Mouse (Mus musculus): Measurements from ENCODE around the gene Ppp6r3. TPM values are rescaled to one million over a fixed set of nuclear protein-coding genes. Genes with fewer than 3 reads are reported as not detected.
A peak's percentile ranks its signal among the peaks of the same experiment; 100 is the strongest.

Gene Ppp6r3
- 34.0 and 34.4 TPM in 2 replicates for polyA plus RNA-seq (2012; rRNA removed)

GRCm38 (mm10) chr19:3575632-3576384 is at the start of gene Ppp6r3:
Gene Ppp6r3, minus strand, starts transcription at chr19:3575749.
- peaks cover 6% of the 10 kb centered on the region for H3K4me1 ChIP-seq (ENCODE audit: control insufficient read depth, insufficient read depth, insufficient read length)
- no peaks in the 10 kb centered on the region for H3K36me3 ChIP-seq (ENCODE audit: control insufficient read depth, insufficient read depth, low read length)
- peak; percentile 97 to 99 for DNase-seq (ENCODE audit: low read depth in 1 of 2, low spot score in 2 of 2)
- no peaks in the 10 kb centered on the region for H3K27me3 ChIP-seq (ENCODE audit: control insufficient read depth, insufficient read depth, low read length)
- peak within 1 kb of the TSS; percentile 92 for H3K27ac ChIP-seq (ENCODE audit: insufficient read depth, low read length)
- WGBS, result under 1% methylated on average over 51 of the region's 51 CpGs
- peak within 1 kb of the TSS; percentile 85 for H3K4me3 ChIP-seq (ENCODE audit: extremely low read depth, insufficient read depth, insufficient read length)
- TF ChIP-seq POLR2A (IDR thresholded peaks at IDR 0.05; ENCODE audit: low read depth, low read length), result peak; percentile 78; the same call in 1 of the 2 replicates
- TF ChIP-seq CTCF (IDR thresholded peaks at IDR 0.05; ENCODE audit: extremely low read depth, insufficient read depth, insufficient read length, insufficient replicate concordance), result no peak

- TF ChIP-seq CTCF (IDR thresholded peaks at IDR 0.05; ENCODE audit: extremely low read depth, insufficient read depth, insufficient read length, insufficient replicate concordance) (no peak), POLR2A (IDR thresholded peaks at IDR 0.05; ENCODE audit: low read depth, low read length) (no peak)
- no peaks in the 10 kb centered on the region for H3K36me3 ChIP-seq (ENCODE audit: control insufficient read depth, insufficient read depth, low read length)
- no peak for DNase-seq (ENCODE audit: low read depth in 1 of 2, low spot score in 2 of 2)
- 87% methylated on average over 7 of the region's 7 CpGs for WGBS
- no peak overlapping the region for H3K27ac ChIP-seq (ENCODE audit: insufficient read depth, low read length)
- H3K27me3 ChIP-seq (ENCODE audit: control insufficient read depth, insufficient read depth, low read length), result no peaks in the 10 kb centered on the region
- no peak overlapping the region for H3K4me3 ChIP-seq (ENCODE audit: extremely low read depth, insufficient read depth, insufficient read length)
- no peaks in the 10 kb centered on the region for H3K4me1 ChIP-seq (ENCODE audit: control insufficient read depth, insufficient read depth, insufficient read length)
Measured at GRCm38 (mm10) chr19:3625111-3625510, 49.6 kb upstream of the Ppp6r3 start.

DNA sequence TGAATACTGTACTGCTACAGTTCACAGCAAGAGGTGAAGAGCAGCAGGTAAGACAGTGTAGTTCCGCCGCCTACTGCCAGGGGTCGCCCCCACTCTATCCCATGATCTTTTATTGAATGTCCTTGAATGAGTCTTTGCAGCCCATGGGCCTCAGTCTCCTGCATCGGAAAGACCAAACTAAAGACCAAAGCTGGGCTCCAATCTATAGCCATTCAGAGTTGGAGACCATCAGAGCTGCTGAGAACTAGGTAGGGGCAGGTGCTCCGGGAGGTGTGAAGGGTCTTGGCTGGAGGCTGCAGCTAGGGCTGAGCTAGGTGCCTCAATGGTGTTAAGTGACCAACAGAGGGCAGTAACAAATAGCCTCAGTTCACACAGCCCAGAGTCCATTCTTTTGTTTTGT is 48.3 kb upstream of the Ppp6r3 start:
- no peaks in the 10 kb centered on the region for H3K36me3 ChIP-seq (ENCODE audit: control insufficient read depth, insufficient read depth, low read length)
- DNase-seq (ENCODE audit: low read depth in 1 of 2, low spot score in 2 of 2), result peak in 1 of 2 experiments; percentile 4
- TF ChIP-seq POLR2A (IDR thresholded peaks at IDR 0.05; ENCODE audit: low read depth, low read length) (no peak), CTCF (IDR thresholded peaks at IDR 0.05; ENCODE audit: extremely low read depth, insufficient read depth, insufficient read length, insufficient replicate concordance) (peak; percentile 40; the same call in 1 of the 2 replicates)
- 79% methylated on average over 5 of the region's 5 CpGs for WGBS
- H3K27ac ChIP-seq (ENCODE audit: insufficient read depth, low read length), result no peak overlapping the region
- H3K27me3 ChIP-seq (ENCODE audit: control insufficient read depth, insufficient read depth, low read length), result no peaks in the 10 kb centered on the region
- no peaks in the 10 kb centered on the region for H3K4me1 ChIP-seq (ENCODE audit: control insufficient read depth, insufficient read depth, insufficient read length)
- no peak overlapping the region for H3K4me3 ChIP-seq (ENCODE audit: extremely low read depth, insufficient read depth, insufficient read length)

DNA sequence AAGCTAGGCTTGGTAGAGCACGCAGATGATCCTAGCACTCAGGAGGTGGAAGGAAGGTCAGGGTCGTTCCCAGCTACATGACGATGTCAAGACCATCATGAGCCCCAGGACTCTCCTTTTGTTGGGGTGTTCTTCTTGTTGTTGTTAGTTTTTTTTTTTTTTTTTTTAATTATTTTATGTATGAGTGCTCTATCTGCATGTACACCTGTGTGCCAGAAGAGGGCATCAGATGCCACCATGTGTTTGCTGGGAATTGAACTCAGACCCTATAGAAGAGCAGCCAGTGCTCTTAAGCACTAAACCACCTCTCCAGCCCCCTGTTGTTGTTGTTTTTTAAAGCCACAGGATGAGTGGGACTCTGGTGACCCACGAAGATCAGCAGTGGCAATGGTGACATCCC is 47.7 kb upstream of the Ppp6r3 start:
- H3K27me3 ChIP-seq (ENCODE audit: control insufficient read depth, insufficient read depth, low read length), result no peaks in the 10 kb centered on the region
- H3K4me3 ChIP-seq (ENCODE audit: extremely low read depth, insufficient read depth, insufficient read length), result no peak overlapping the region
- H3K4me1 ChIP-seq (ENCODE audit: control insufficient read depth, insufficient read depth, insufficient read length), result no peaks in the 10 kb centered on the region
- H3K27ac ChIP-seq (ENCODE audit: insufficient read depth, low read length), result no peak overlapping the region
- WGBS, result 95% methylated on average over 4 of the region's 4 CpGs
- TF ChIP-seq POLR2A (IDR thresholded peaks at IDR 0.05; ENCODE audit: low read depth, low read length) (no peak), CTCF (IDR thresholded peaks at IDR 0.05; ENCODE audit: extremely low read depth, insufficient read depth, insufficient read length, insufficient replicate concordance) (no peak)
- no peaks in the 10 kb centered on the region for H3K36me3 ChIP-seq (ENCODE audit: control insufficient read depth, insufficient read depth, low read length)
- no peak for DNase-seq (ENCODE audit: low read depth in 1 of 2, low spot score in 2 of 2)

GRCm38 (mm10) chr19:3620871-3621270 is 45.3 kb upstream of the Ppp6r3 start:
- no peak for TF ChIP-seq POLR2A (IDR thresholded peaks at IDR 0.05; ENCODE audit: low read depth, low read length)
- TF ChIP-seq CTCF (IDR thresholded peaks at IDR 0.05; ENCODE audit: extremely low read depth, insufficient read depth, insufficient read length, insufficient replicate concordance), result no peak
- H3K27ac ChIP-seq (ENCODE audit: insufficient read depth, low read length), result no peak overlapping the region
- H3K36me3 ChIP-seq (ENCODE audit: control insufficient read depth, insufficient read depth, low read length), result no peaks in the 10 kb centered on the region
- no peaks in the 10 kb centered on the region for H3K27me3 ChIP-seq (ENCODE audit: control insufficient read depth, insufficient read depth, low read length)
- DNase-seq (ENCODE audit: low read depth in 1 of 2, low spot score in 2 of 2), result no peak
- H3K4me1 ChIP-seq (ENCODE audit: control insufficient read depth, insufficient read depth, insufficient read length), result no peaks in the 10 kb centered on the region
- H3K4me3 ChIP-seq (ENCODE audit: extremely low read depth, insufficient read depth, insufficient read length), result no peak overlapping the region
- 94% methylated on average over 10 of the region's 10 CpGs for WGBS

DNA sequence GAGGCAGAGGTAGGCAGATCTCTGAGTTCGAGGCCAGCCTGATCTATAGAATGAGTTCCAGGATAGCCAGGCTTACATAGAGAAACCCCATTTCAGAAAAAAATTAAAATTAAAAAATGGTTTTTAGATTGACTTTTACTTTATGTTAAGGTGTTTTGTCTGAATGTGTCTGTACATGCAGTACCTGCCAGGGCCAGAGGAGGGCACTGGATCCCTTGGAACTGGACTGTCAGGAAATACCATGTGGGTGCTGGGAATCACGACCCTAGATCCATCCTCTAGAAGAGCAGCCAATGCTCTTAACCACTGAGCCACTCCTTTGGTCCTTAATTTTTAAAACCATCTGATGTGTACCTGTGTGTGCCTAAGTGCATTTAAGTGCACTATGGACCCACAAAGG is 43.8 kb upstream of the Ppp6r3 start:
- H3K4me1 ChIP-seq (ENCODE audit: control insufficient read depth, insufficient read depth, insufficient read length), result no peaks in the 10 kb centered on the region
- H3K4me3 ChIP-seq (ENCODE audit: extremely low read depth, insufficient read depth, insufficient read length), result no peak overlapping the region
- no peak overlapping the region for H3K27ac ChIP-seq (ENCODE audit: insufficient read depth, low read length)
- no peaks in the 10 kb centered on the region for H3K36me3 ChIP-seq (ENCODE audit: control insufficient read depth, insufficient read depth, low read length)
- 88% methylated on average over 2 of the region's 2 CpGs for WGBS
- no peaks in the 10 kb centered on the region for H3K27me3 ChIP-seq (ENCODE audit: control insufficient read depth, insufficient read depth, low read length)
- DNase-seq (ENCODE audit: low read depth in 1 of 2, low spot score in 2 of 2), result no peak
- TF ChIP-seq POLR2A (IDR thresholded peaks at IDR 0.05; ENCODE audit: low read depth, low read length) (no peak), CTCF (IDR thresholded peaks at IDR 0.05; ENCODE audit: extremely low read depth, insufficient read depth, insufficient read length, insufficient replicate concordance) (no peak)

DNA sequence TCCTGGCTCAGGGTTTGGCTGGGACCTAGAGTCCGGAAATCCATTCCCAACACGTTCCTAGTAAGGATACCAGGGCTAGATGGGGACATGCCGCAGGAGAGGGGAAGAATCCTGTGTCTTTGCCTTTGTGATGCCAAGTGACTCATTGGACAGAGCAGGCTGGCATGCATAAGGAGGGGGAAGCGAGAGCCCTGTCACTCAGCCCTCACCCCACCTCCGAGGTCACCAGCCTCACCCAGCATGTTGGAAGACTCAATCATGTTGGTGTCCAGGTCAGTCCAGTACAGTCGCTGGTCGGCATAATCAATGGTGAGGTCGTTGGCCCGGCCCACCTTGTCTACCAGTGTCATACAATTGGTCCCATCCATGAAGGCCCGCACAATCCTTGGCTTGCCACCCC is 38.4 kb upstream of the Ppp6r3 start:
- no peak for TF ChIP-seq CTCF (IDR thresholded peaks at IDR 0.05; ENCODE audit: extremely low read depth, insufficient read depth, insufficient read length, insufficient replicate concordance)
- no peak for TF ChIP-seq POLR2A (IDR thresholded peaks at IDR 0.05; ENCODE audit: low read depth, low read length)
- 95% methylated on average over 10 of the region's 10 CpGs for WGBS
- DNase-seq (ENCODE audit: low read depth in 1 of 2, low spot score in 2 of 2), result no peak
- H3K36me3 ChIP-seq (ENCODE audit: control insufficient read depth, insufficient read depth, low read length), result no peaks in the 10 kb centered on the region
- H3K4me3 ChIP-seq (ENCODE audit: extremely low read depth, insufficient read depth, insufficient read length), result no peak overlapping the region
- no peaks in the 10 kb centered on the region for H3K27me3 ChIP-seq (ENCODE audit: control insufficient read depth, insufficient read depth, low read length)
- no peak overlapping the region for H3K27ac ChIP-seq (ENCODE audit: insufficient read depth, low read length)
- no peaks in the 10 kb centered on the region for H3K4me1 ChIP-seq (ENCODE audit: control insufficient read depth, insufficient read depth, insufficient read length)
